Mouse (Mus musculus) G1E (cell line): Measurements from ENCODE around the gene Blzf1.

Experiments
- CTCF ChIP-seq: IDR thresholded peaks from 2 replicates; pipeline ENCODE4 v1.5.1; 2012; ENCODE audit warnings: low read depth, low read length, inconsistent platforms, mixed read lengths
- GATA2 ChIP-seq: IDR thresholded peaks from 2 replicates; pipeline ENCODE4 v1.6.1; 2012; ENCODE audit warnings: low read depth, low read length, inconsistent platforms, borderline replicate concordance
- POLR2AphosphoS5 ChIP-seq: IDR thresholded peaks from 2 replicates; pipeline ENCODE4 v1.6.1; 2012; ENCODE audit warnings: low read depth, low read length, inconsistent platforms; ENCODE audit not compliant: insufficient replicate concordance
- TAL1 ChIP-seq: conservative IDR thresholded peaks from 2 replicates; pipeline ENCODE4 v1.6.1; 2012; ENCODE audit warnings: low read depth, low read length, inconsistent platforms, mixed read lengths

- TF ChIP-seq POLR2AphosphoS5, result no peak
- no peak for TF ChIP-seq CTCF
- no peak for TF ChIP-seq TAL1
- TF ChIP-seq GATA2, result no peak
These were observed 11.2 kb upstream of the Blzf1 start for GRCm38 (mm10) chr1:164318474-164318873.
